Mouse (Mus musculus) C2C12 (cell line): ENCODE data around the gene Anks3. TPM values are rescaled to one million over a fixed set of nuclear protein-coding genes. Genes with fewer than 3 reads are reported as not detected.
A peak's percentile ranks its signal among the peaks of the same experiment; 100 is the strongest.

ENCODE experiments used
- H3K27me3 ChIP-seq: one replicate; pipeline ENCODE4 v1.6.1; 2011; ENCODE audit not compliant: control insufficient read depth, insufficient read depth, insufficient read length
- H3K36me3 ChIP-seq: one replicate; pipeline ENCODE4 v1.6.1; 2011; ENCODE audit not compliant: control insufficient read depth, insufficient read depth
- H3K4me3 ChIP-seq: one replicate; pipeline ENCODE4 v1.5.1; 2011; ENCODE audit warnings: mild to moderate bottlenecking, control low read depth; ENCODE audit not compliant: poor library complexity, insufficient read depth, severe bottlenecking
- H3K79me2 ChIP-seq: one replicate; pipeline ENCODE4 v1.6.1; 2011; ENCODE audit not compliant: control insufficient read depth, insufficient read depth
- H3K79me3 ChIP-seq: one replicate; pipeline ENCODE4 v1.6.1; 2011; ENCODE audit warnings: low read depth, control low read depth
- H3ac ChIP-seq: one replicate; pipeline ENCODE3; 2011; ENCODE audit warnings: low read depth; ENCODE audit not compliant: control insufficient read depth, insufficient read length
- CEBPB ChIP-seq: IDR thresholded peaks from one replicate; pipeline ENCODE4 v1.6.1; 2011; ENCODE audit warnings: low read depth, mild to moderate bottlenecking, control low read depth, moderate library complexity
- CTCF ChIP-seq: IDR thresholded peaks from one replicate; pipeline ENCODE4 v1.5.1; 2011; ENCODE audit not compliant: control insufficient read depth, insufficient read depth, insufficient read length
- FOSL1 ChIP-seq: IDR thresholded peaks from one replicate; pipeline ENCODE4 v1.8.0; 2011; ENCODE audit warnings: mild to moderate bottlenecking, low read length; ENCODE audit not compliant: poor library complexity, insufficient read depth, severe bottlenecking
- MAX ChIP-seq: IDR thresholded peaks from one replicate; pipeline ENCODE4 v1.6.1; 2011; ENCODE audit warnings: mild to moderate bottlenecking, control low read depth
- MYOD1 ChIP-seq: IDR thresholded peaks from one replicate; pipeline ENCODE4 v1.6.1; 2011; ENCODE audit warnings: low read depth; ENCODE audit not compliant: control insufficient read depth, insufficient read length
- MYOG ChIP-seq: IDR thresholded peaks from one replicate; pipeline ENCODE4 v1.6.1; 2011; ENCODE audit not compliant: control insufficient read depth, insufficient read length; ENCODE audit errors: extremely low read depth
- USF1 ChIP-seq: IDR thresholded peaks from one replicate; pipeline ENCODE4 v1.6.1; 2011; ENCODE audit warnings: low read depth, mild to moderate bottlenecking, control low read depth, moderate library complexity
- polyA plus RNA-seq: library from polyadenylated mRNA; unstranded; fragments of >200 nt; fragmentation: generic; extraction: Trizol; gene quantifications from one replicate; pipeline ENCODE4 v1.2.1, GENCODE M21; 2012; ENCODE audit warnings: missing spikeins

Gene Anks3
- polyA plus RNA-seq, 1 experiment = 20.9 TPM

DNA sequence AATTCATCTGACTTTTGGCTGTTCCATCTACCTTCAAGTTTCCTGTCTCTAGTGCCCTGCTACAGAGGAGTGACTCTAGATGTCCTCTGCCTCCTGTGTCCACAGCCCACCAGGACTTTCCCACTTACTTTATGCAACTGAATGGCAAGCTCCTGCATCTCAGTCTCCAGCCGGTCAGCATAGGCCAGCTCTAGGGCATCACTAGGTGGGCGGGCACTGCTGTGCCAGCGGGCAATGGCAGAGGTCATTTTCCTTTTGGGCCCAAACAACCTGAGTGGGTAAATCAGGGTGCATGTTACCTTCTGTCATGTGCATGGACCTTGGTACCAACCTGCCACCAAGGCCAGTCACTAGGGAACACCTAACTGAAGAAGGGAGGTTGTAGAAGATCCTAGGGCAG, 20.6 kb downstream of the Anks3 start:
- no peak overlapping the region for H3ac ChIP-seq

DNA sequence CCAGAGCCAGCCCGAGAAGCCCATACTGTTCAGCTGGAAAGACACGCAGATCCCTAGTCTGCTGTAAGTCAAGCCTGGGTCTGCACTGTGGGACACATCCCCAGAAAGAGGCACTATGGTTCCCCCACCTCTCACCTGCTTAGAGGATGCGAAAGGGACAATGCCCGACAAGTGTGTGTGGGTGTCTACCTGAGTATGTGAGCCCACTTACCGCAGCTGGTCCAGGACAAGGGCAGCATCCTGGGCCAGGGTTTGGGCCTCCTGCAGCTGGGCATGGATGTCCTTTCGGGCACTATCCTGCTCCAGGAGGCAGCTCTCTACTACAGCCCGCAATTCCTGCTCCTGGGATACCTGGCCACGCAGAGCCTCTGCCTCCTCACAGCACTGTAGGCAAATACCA, 21.1 kb downstream of the Anks3 start:
- H3K27me3 ChIP-seq = no peaks in the 10 kb centered on the region
- no peak overlapping the region for H3ac ChIP-seq
- H3K79me2 ChIP-seq = peaks cover 15% of the 10 kb centered on the region
- H3K79me3 ChIP-seq = peaks cover 3% of the 10 kb centered on the region
- no peak overlapping the region for H3K4me3 ChIP-seq
- peaks cover 51% of the 10 kb centered on the region for H3K36me3 ChIP-seq
- TF ChIP-seq CEBPB = no peak
- TF ChIP-seq MYOD1 = no peak
- TF ChIP-seq FOSL1 = no peak
- TF ChIP-seq USF1 = no peak
- no peak for TF ChIP-seq CTCF
- no peak for TF ChIP-seq MAX
- TF ChIP-seq MYOG = no peak

More for the DNA sequence above, 20.6 kb downstream of the Anks3 start:
- peaks cover 15% of the 10 kb centered on the region for H3K79me2 ChIP-seq
- TF ChIP-seq MYOG = no peak
- TF ChIP-seq USF1 = no peak
- no peak for TF ChIP-seq FOSL1
- TF ChIP-seq CTCF = no peak
- no peak for TF ChIP-seq MYOD1
- no peak for TF ChIP-seq CEBPB
- TF ChIP-seq MAX = no peak
- no peak overlapping the region for H3K4me3 ChIP-seq
- H3K36me3 ChIP-seq = peaks cover 56% of the 10 kb centered on the region
- peaks cover 3% of the 10 kb centered on the region for H3K79me3 ChIP-seq
- no peaks in the 10 kb centered on the region for H3K27me3 ChIP-seq

DNA sequence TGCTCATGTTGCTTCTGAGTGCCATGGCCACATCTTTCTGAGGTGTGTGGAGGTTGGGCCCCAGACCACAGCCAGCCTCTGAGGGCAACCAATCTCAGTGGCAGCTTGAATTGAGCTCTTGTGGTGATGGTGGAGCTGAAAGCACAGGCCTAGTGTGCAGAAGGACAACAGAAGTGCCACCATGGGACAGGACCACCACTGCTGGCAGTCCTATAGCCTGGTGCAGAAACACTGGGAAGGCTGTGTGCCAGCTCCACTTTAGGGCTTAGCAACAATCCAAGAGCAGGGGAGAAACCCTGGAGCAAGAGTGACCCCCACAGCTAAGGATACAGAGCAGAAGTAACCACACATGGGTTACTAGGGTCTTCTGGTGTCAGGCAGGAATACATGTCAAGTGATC, 23.0 kb downstream of the Anks3 start:
- H3K79me2 ChIP-seq = peaks cover 15% of the 10 kb centered on the region
- no peak overlapping the region for H3K4me3 ChIP-seq
- no peak overlapping the region for H3ac ChIP-seq
- no peaks in the 10 kb centered on the region for H3K27me3 ChIP-seq
- TF ChIP-seq USF1 (no peak), CEBPB (no peak), MYOD1 (no peak), MAX (no peak), MYOG (no peak), CTCF (no peak), FOSL1 (no peak)
- peaks cover 3% of the 10 kb centered on the region for H3K79me3 ChIP-seq
- H3K36me3 ChIP-seq = peaks cover 40% of the 10 kb centered on the region

- Histone ChIP-seq H3K79me3 (peaks cover 3% of the 10 kb centered on the region), H3K36me3 (peaks cover 35% of the 10 kb centered on the region), H3K79me2 (peaks cover 15% of the 10 kb centered on the region), H3ac (no peak overlapping the region), H3K4me3 (no peak overlapping the region), H3K27me3 (no peaks in the 10 kb centered on the region)
- no peak for TF ChIP-seq MYOD1
- TF ChIP-seq USF1 = no peak
- TF ChIP-seq MYOG = no peak
- TF ChIP-seq FOSL1 = no peak
- TF ChIP-seq MAX = no peak
- no peak for TF ChIP-seq CTCF
- no peak for TF ChIP-seq CEBPB
Observed at GRCm38 (mm10) chr16:4940311-4940850, 23.6 kb downstream of the Anks3 start.

DNA sequence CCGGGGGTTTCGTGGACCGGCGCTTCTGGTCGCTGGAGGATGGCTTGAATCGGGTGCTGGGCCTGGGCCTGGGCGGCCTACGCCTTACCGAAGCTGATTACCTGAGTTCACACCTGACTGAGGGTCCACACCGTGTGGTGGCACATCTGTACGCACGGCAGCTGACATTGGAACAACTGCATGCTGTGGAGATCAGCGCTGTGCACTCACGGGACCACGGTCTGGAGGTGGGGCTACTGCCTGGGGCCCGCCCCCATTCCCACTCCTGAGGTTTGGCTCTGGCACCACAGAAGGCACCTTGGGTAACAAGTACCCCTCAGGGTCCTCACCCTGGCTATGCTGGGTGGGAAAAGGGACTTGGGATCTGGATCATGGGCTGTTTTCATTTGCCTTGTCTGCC, 24.6 kb downstream of the Anks3 start:
- Histone ChIP-seq H3ac (peak overlapping the region; percentile 80), H3K36me3 (peaks cover 35% of the 10 kb centered on the region), H3K27me3 (no peaks in the 10 kb centered on the region), H3K4me3 (peak overlapping the region; percentile 86), H3K79me3 (peaks cover 3% of the 10 kb centered on the region), H3K79me2 (peaks cover 15% of the 10 kb centered on the region)
- no peak for TF ChIP-seq USF1
- TF ChIP-seq MYOD1 = no peak
- no peak for TF ChIP-seq MAX
- no peak for TF ChIP-seq MYOG
- no peak for TF ChIP-seq CEBPB
- TF ChIP-seq FOSL1 = no peak
- TF ChIP-seq CTCF = no peak

DNA sequence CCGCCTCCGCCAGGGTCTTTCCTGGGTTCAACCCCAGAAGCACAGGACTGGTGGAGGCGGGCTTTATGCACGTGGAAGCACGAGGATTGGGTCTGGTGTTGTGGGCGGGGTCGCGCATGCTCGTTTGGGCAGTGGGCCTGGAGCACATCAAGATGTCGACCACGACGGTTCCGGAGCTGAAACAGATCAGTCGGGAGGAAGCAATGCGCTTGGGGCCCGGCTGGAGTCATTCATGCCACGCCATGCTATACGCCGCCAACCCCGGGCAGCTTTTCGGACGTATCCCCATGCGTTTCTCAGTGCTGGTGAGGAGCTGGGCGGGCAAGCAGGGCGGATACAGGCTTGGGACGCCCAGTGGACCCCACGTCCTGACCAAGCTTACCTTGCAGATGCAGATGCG, 25.0 kb downstream of the Anks3 start:
- Histone ChIP-seq H3K4me3 (peak overlapping the region; percentile 86), H3K36me3 (peaks cover 35% of the 10 kb centered on the region), H3ac (peak overlapping the region; percentile 80), H3K27me3 (no peaks in the 10 kb centered on the region), H3K79me3 (peaks cover 3% of the 10 kb centered on the region), H3K79me2 (peaks cover 15% of the 10 kb centered on the region)
- TF ChIP-seq USF1 (no peak), MYOD1 (no peak), MAX (no peak), MYOG (no peak), FOSL1 (no peak), CTCF (no peak), CEBPB (no peak)
